Mouse (Mus musculus): ENCODE results near the gene Crhr1. TPM values are rescaled to one million over a fixed set of nuclear protein-coding genes. Genes with fewer than 3 reads are reported as not detected.

Crhr1 gene
- polyA plus RNA-seq, 1 experiment = not detected

GRCm38 (mm10) chr11:104114690-104115089 lies 18.0 kb upstream of the Crhr1 start:
- no peak for TF ChIP-seq POLR2A (IDR thresholded peaks at IDR 0.05; ENCODE audit: low read depth, low read length)
- TF ChIP-seq CTCF (IDR thresholded peaks at IDR 0.05; ENCODE audit: extremely low read depth, insufficient read length, insufficient replicate concordance, low read depth, low read length) = no peak
- Histone ChIP-seq H3K27ac (ENCODE audit: insufficient read depth, low read depth, low read length) (no peak overlapping the region), H3K4me3 (ENCODE audit: low read depth, low read length) (no peak overlapping the region), H3K36me3 (ENCODE audit: control insufficient read depth, insufficient read depth, low read length) (no peaks in the 10 kb centered on the region), H3K4me1 (ENCODE audit: control insufficient read depth, insufficient read depth, insufficient read length, low read length) (no peaks in the 10 kb centered on the region), H3K27me3 (ENCODE audit: control insufficient read depth, insufficient read depth, low read length) (no peaks in the 10 kb centered on the region)
- WGBS = 11% methylated on average over 7 of the region's 7 CpGs

- Histone ChIP-seq H3K27me3 (ENCODE audit: control insufficient read depth, insufficient read depth, low read length) (no peaks in the 10 kb centered on the region), H3K27ac (ENCODE audit: insufficient read depth, low read depth, low read length) (no peak overlapping the region), H3K4me1 (ENCODE audit: control insufficient read depth, insufficient read depth, insufficient read length, low read length) (no peaks in the 10 kb centered on the region), H3K4me3 (ENCODE audit: low read depth, low read length) (no peak overlapping the region), H3K36me3 (ENCODE audit: control insufficient read depth, insufficient read depth, low read length) (no peaks in the 10 kb centered on the region)
- WGBS = 49% methylated on average over 4 of the region's 4 CpGs
- no peak for TF ChIP-seq POLR2A (IDR thresholded peaks at IDR 0.05; ENCODE audit: low read depth, low read length)
- TF ChIP-seq CTCF (IDR thresholded peaks at IDR 0.05; ENCODE audit: extremely low read depth, insufficient read length, insufficient replicate concordance, low read depth, low read length) = no peak
Observed at GRCm38 (mm10) chr11:104118356-104118755, 14.3 kb upstream of the Crhr1 start.

- no peaks in the 10 kb centered on the region for H3K4me1 ChIP-seq (ENCODE audit: control insufficient read depth, insufficient read depth, insufficient read length, low read length)
- no peaks in the 10 kb centered on the region for H3K36me3 ChIP-seq (ENCODE audit: control insufficient read depth, insufficient read depth, low read length)
- no peak overlapping the region for H3K4me3 ChIP-seq (ENCODE audit: low read depth, low read length)
- WGBS = 67% methylated on average over 7 of the region's 7 CpGs
- TF ChIP-seq CTCF (IDR thresholded peaks at IDR 0.05; ENCODE audit: extremely low read depth, insufficient read length, insufficient replicate concordance, low read depth, low read length) (no peak), POLR2A (IDR thresholded peaks at IDR 0.05; ENCODE audit: low read depth, low read length) (no peak)
- no peaks in the 10 kb centered on the region; the same call in 1 of the 2 replicates for H3K27me3 ChIP-seq (ENCODE audit: control insufficient read depth, insufficient read depth, low read length)
- no peak overlapping the region for H3K27ac ChIP-seq (ENCODE audit: insufficient read depth, low read depth, low read length)
Observed at GRCm38 (mm10) chr11:104122966-104123365, 9.7 kb upstream of the Crhr1 start.

GRCm38 (mm10) chr11:104123479-104123878 lies 9.2 kb upstream of the Crhr1 start:
- 81% methylated on average over 10 of the region's 10 CpGs for WGBS
- no peaks in the 10 kb centered on the region; the same call in 1 of the 2 replicates for H3K27me3 ChIP-seq (ENCODE audit: control insufficient read depth, insufficient read depth, low read length)
- H3K36me3 ChIP-seq (ENCODE audit: control insufficient read depth, insufficient read depth, low read length) = no peaks in the 10 kb centered on the region
- H3K4me1 ChIP-seq (ENCODE audit: control insufficient read depth, insufficient read depth, insufficient read length, low read length) = no peaks in the 10 kb centered on the region
- no peak overlapping the region for H3K27ac ChIP-seq (ENCODE audit: insufficient read depth, low read depth, low read length)
- TF ChIP-seq CTCF (IDR thresholded peaks at IDR 0.05; ENCODE audit: extremely low read depth, insufficient read length, insufficient replicate concordance, low read depth, low read length) = no peak
- no peak for TF ChIP-seq POLR2A (IDR thresholded peaks at IDR 0.05; ENCODE audit: low read depth, low read length)
- H3K4me3 ChIP-seq (ENCODE audit: low read depth, low read length) = no peak overlapping the region

GRCm38 (mm10) chr11:104124582-104124981 lies 8.1 kb upstream of the Crhr1 start:
- Histone ChIP-seq H3K27me3 (ENCODE audit: control insufficient read depth, insufficient read depth, low read length) (no peaks in the 10 kb centered on the region; the same call in 1 of the 2 replicates), H3K4me1 (ENCODE audit: control insufficient read depth, insufficient read depth, insufficient read length, low read length) (no peaks in the 10 kb centered on the region), H3K4me3 (ENCODE audit: low read depth, low read length) (no peak overlapping the region), H3K36me3 (ENCODE audit: control insufficient read depth, insufficient read depth, low read length) (no peaks in the 10 kb centered on the region), H3K27ac (ENCODE audit: insufficient read depth, low read depth, low read length) (no peak overlapping the region)
- TF ChIP-seq POLR2A (IDR thresholded peaks at IDR 0.05; ENCODE audit: low read depth, low read length) = no peak
- WGBS = 62% methylated on average over 3 of the region's 3 CpGs

- H3K27me3 ChIP-seq (ENCODE audit: control insufficient read depth, insufficient read depth, low read length) = peaks cover 22% of the 10 kb centered on the region
- H3K4me1 ChIP-seq (ENCODE audit: control insufficient read depth, insufficient read depth, insufficient read length, low read length) = no peaks in the 10 kb centered on the region
- 85% methylated on average over 5 of the region's 5 CpGs for WGBS
- H3K27ac ChIP-seq (ENCODE audit: insufficient read depth, low read depth, low read length) = no peak overlapping the region
- H3K36me3 ChIP-seq (ENCODE audit: control insufficient read depth, insufficient read depth, low read length) = no peaks in the 10 kb centered on the region
- TF ChIP-seq POLR2A (IDR thresholded peaks at IDR 0.05; ENCODE audit: low read depth, low read length) = no peak
- TF ChIP-seq CTCF (IDR thresholded peaks at IDR 0.05; ENCODE audit: extremely low read depth, insufficient read length, insufficient replicate concordance, low read depth, low read length) = no peak
- no peak overlapping the region for H3K4me3 ChIP-seq (ENCODE audit: low read depth, low read length)
Observed at GRCm38 (mm10) chr11:104129466-104129865, 3.2 kb upstream of the Crhr1 start.

- Histone ChIP-seq H3K4me3 (ENCODE audit: low read depth, low read length) (no peak overlapping the region), H3K36me3 (ENCODE audit: control insufficient read depth, insufficient read depth, low read length) (no peaks in the 10 kb centered on the region), H3K27me3 (ENCODE audit: control insufficient read depth, insufficient read depth, low read length) (peaks cover 22% of the 10 kb centered on the region), H3K4me1 (ENCODE audit: control insufficient read depth, insufficient read depth, insufficient read length, low read length) (no peaks in the 10 kb centered on the region), H3K27ac (ENCODE audit: insufficient read depth, low read depth, low read length) (no peak overlapping the region)
- no peak for TF ChIP-seq POLR2A (IDR thresholded peaks at IDR 0.05; ENCODE audit: low read depth, low read length)
- TF ChIP-seq CTCF (IDR thresholded peaks at IDR 0.05; ENCODE audit: extremely low read depth, insufficient read length, insufficient replicate concordance, low read depth, low read length) = no peak
- 68% methylated on average over 15 of the region's 15 CpGs for WGBS
Observed at GRCm38 (mm10) chr11:104130721-104131647, 1.7 kb upstream of the Crhr1 start.
